Mouse (Mus musculus): ENCODE data around the gene Gm21256. TPM values are rescaled to one million over a fixed set of nuclear protein-coding genes. Genes with fewer than 3 reads are reported as not detected.
"Not testable (repeated sequence)": the region's sequence is repeated elsewhere in the genome, so short reads cannot be mapped to it uniquely, and the experiment has no call there.

Gene Gm21256
- not detected for total RNA-seq (2021)
- long read RNA-seq, experiment 1 = 0 reads
- long read RNA-seq, experiment 2 = 0 reads

DNA sequence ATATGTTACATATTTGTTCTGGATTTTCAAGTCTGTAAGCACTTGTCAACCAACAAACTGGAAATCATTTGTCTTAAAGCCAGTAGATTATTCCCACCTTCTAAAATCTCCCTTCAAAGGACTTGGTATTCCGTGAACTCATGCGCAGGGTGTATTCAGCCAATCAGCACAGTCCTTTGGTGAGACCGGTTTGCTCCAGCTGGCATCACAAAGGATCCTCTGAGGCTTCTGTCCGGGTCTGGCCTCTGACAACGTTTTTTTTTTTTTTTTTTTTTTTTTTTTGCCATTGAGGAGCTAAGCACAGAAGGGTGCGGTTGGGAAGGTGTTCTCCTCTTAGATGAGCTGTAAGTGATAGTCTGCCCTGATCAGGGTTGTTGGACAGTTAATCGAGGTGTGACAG is at the start of gene Gm21256:
TSS of gene Gm21256 (plus strand) at position 301 of the 400 bp plus-strand sequence.
- DNase-seq (ENCODE audit: low spot score in 2 of 2) = not testable (repeated sequence)

Other genes with a start within 250 kb of the Gm21256 start
- gene Gm21170, start 240.1 kb downstream of the Gm21256 start, total RNA-seq (2021) = not detected

All from left cerebral cortex, adult 18-20 months (tissue).